Mouse (Mus musculus) olfactory bulb, adult 2 months (tissue): ENCODE results near the gene Naxd.

Experiments used
- CTCF ChIP-seq: fragments of 200-500 bp; IDR thresholded peaks from 2 replicates; pipeline ENCODE4 v1.5.1; 2012; ENCODE audit warnings: low read depth, mild to moderate bottlenecking, low read length, moderate library complexity; ENCODE audit not compliant: insufficient read depth
- POLR2A ChIP-seq: fragments of 200-500 bp; IDR thresholded peaks from 2 replicates; pipeline ENCODE4 v1.6.1; 2012; ENCODE audit warnings: mild to moderate bottlenecking, low read depth, low read length, moderate library complexity; ENCODE audit not compliant: insufficient read depth

DNA sequence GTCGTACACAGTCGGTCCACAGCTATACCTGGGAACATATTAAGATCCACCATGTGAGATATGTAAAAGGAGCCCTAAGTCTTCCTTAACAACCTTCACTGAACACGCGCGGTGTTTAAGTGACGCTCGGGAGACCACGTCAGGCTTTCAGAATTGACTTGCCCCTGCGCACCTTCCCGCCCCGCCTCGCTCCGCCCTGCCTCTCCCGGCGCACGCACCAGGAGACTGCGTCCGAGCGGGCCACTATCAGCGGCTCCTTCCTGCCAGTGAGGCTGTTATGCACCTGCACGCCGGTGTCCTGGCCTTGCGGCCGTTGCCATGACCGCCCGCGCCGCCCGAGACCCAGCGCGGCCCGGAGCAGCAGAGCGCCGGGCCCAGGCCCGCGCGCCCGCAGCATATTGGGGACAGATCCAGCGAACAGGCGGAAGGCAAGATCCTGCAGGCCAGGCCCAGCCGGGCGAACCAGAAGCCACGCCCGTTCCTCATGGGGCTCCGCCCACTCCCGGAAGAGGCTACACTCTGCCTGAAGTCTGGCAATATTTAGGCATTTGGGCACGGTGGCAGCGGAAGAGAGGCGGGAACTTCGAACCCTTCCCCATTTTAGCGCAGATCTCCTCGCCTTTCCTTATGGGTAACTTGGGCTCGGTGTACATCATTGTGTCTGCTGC is 53.1 kb downstream of the Naxd start, which contains the start of gene Cars2:
- TF ChIP-seq CTCF, result no peak
- peak; percentile 82 for TF ChIP-seq POLR2A
